Comparison of ENCODE assay signal across 8 mouse cellular contexts in the genomic region with DNA sequence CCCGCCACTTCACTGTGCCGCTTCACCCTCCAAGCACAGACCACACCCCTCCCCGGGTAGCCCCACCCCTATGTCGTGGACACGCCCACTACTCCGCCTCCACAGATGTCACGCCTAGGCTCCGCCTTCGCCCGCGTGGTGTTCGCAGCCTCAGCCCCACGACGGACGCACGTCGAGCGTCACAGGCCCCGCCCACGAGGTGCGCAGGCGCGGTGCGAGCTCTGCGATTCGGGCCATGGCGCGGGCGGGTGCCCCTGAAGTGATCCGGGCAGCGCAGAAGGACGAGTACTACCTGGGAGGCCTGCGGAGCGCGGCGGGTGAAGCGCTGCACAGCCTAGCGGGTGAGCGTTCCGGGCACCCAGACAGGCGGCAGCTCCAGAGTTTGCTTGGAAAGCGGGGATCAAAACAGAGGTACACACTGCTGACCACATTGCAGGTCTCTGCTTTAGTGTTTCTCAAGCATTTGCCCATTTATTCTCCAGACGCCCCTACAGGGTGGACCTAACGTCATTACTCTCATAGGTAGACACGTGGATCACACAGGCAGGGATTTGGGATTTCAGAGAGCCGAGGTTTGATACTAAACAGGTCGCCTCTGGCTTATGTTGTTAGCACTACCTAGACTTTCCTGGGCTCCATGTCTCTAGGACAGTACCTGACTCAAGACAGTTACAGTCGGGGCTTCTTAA. TPM values are rescaled to one million over a fixed set of nuclear protein-coding genes. Genes with fewer than 3 reads are reported as not detected.
A peak's percentile ranks its signal among the peaks of the same experiment; 100 is the strongest.
DNase-seq lines count a peak whose midpoint lies in the region; ATAC-seq lines count a peak whose summit lies in the region.

A gene (plus strand): TSS at position 183 of the 689 bp plus-strand sequence.

- peak; percentile 96 for DNase-seq in adipocyte (ENCODE audit: low spot score)
- DNase-seq in embryo, embryonic 10 days (ENCODE audit: low spot score) = peak; percentile 100
- DNase-seq in gastrocnemius, postnatal 10 days = peak; percentile 98
- peak; percentile 99 for DNase-seq in induced T-regulatory cell, adult 2 months (ENCODE audit: low read depth)
- DNase-seq in left cerebral cortex, adult 9 months (ENCODE audit: low spot score in 2 of 2) = peak; percentile 92 to 95
- DNase-seq in right cerebral cortex, postnatal 14 days = peak; percentile 97
- peak; percentile 96 to 97 for DNase-seq in urinary bladder, postnatal 36 days (ENCODE audit: low spot score in 2 of 2)

- ATAC-seq in megakaryocyte progenitor cell, adult 5-6 weeks (replicated peaks; ENCODE audit: poor library complexity) = peak; percentile 83

RNA-seq across cellular contexts. Expression of the gene that starts here (rescaled TPM):
- total RNA-seq in gastrocnemius, postnatal 10 days (2021) = 10 to 100 TPM; 10.5 to 13.6 TPM
- total RNA-seq in megakaryocyte progenitor cell, adult 5-6 weeks (2015) = 5.5 and 6.0 TPM in 2 replicates
- total RNA-seq in megakaryocyte progenitor cell, adult 5-6 weeks (2017) = 13.8 and 18.8 TPM in 2 replicates

Comparison
In these comparisons a context has a peak if more than half of its experiments do, and no peak if none do; other contexts are left out.
1. Peak in every context shown above with its lines: DNase-seq and ATAC-seq.